ENCODE assay signal across 10 mouse cellular contexts in genomic region chr15:89241025-89241424, GRCm38 (mm10). TPM values are rescaled to one million over a fixed set of nuclear protein-coding genes. Genes with fewer than 3 reads are reported as not detected.
DNase-seq lines count a peak whose midpoint lies in the region; ATAC-seq and TF ChIP-seq lines count a peak whose summit lies in the region.
"Had no signal": no experiment of that assay in that cellular context is flagged by ENCODE, and none has a peak within 500 bp of the region (broad histone marks: within the 10 kb centered on the region; RNA-seq: fewer than 3 reads in every experiment).

No protein-coding gene starts in this region.

- H3K9ac ChIP-seq in midbrain, postnatal 0 days (replicated peaks; ENCODE audit: low read length, poor library complexity, severe bottlenecking): no peak overlapping the region
- H3K9ac ChIP-seq in midbrain, embryonic 14.5 days (replicated peaks; ENCODE audit: low read length): no peak overlapping the region
- H3K9ac ChIP-seq: limb, embryonic 13.5 days had no signal

- TF ChIP-seq CTCF in kidney, adult 2 months (conservative IDR thresholded peaks at IDR 0.05; ENCODE audit: insufficient read depth, insufficient read length, low read depth, low read length): no peak
- peak; percentile 52 for TF ChIP-seq CTCF in midbrain, postnatal 0 days (IDR thresholded peaks at IDR 0.05)

- H3K36me3 ChIP-seq in kidney, adult 2 months (ENCODE audit: control insufficient read depth, insufficient read depth, low read length): no peaks in the 10 kb centered on the region; the same call in 1 of the 2 replicates
- peaks cover 12% of the 10 kb centered on the region; the same call in 1 of the 2 replicates for H3K36me3 ChIP-seq in midbrain, postnatal 0 days (ENCODE audit: insufficient read depth, low read length)
- H3K36me3 ChIP-seq in midbrain, embryonic 14.5 days (ENCODE audit: control insufficient read depth, insufficient read depth, low read length): peaks cover 40% of the 10 kb centered on the region
- peaks cover 4% of the 10 kb centered on the region; the same call in 1 of the 2 replicates for H3K36me3 ChIP-seq in splenic B cell, adult 2 months (ENCODE audit: control insufficient read depth, insufficient read depth, low read length, poor library complexity, severe bottlenecking)

- no peak overlapping the region for H3K27ac ChIP-seq in kidney, adult 2 months (ENCODE audit: insufficient read depth, low read depth, low read length)
- no peak overlapping the region for H3K27ac ChIP-seq in midbrain, postnatal 0 days (ENCODE audit: low read depth, low read length)
- no peak overlapping the region for H3K27ac ChIP-seq in midbrain, embryonic 14.5 days (replicated peaks; ENCODE audit: low read depth, low read length)
- H3K27ac ChIP-seq: limb, embryonic 13.5 days had no signal

- H3K4me2 ChIP-seq in midbrain, postnatal 0 days (ENCODE audit: low read depth, low read length, poor library complexity, severe bottlenecking): no peak overlapping the region
- H3K4me2 ChIP-seq in midbrain, embryonic 14.5 days (ENCODE audit: low read length): no peak overlapping the region
- H3K4me2 ChIP-seq: limb, embryonic 13.5 days had no signal

- no peak for ATAC-seq in midbrain, postnatal 0 days (ENCODE audit: low FRiP score)
- ATAC-seq in midbrain, embryonic 14.5 days (ENCODE audit: low FRiP score, low TSS enrichment): no peak

- WGBS in kidney, adult 2 months: 77% methylated on average over 2 of the region's 2 CpGs
- WGBS in midbrain, postnatal 0 days: 67% methylated on average over 2 of the region's 2 CpGs
- WGBS in midbrain, embryonic 14.5 days: 76% methylated on average over 2 of the region's 2 CpGs

- no peak overlapping the region for H3K4me3 ChIP-seq in kidney, adult 2 months (ENCODE audit: insufficient read depth, low read depth, low read length)
- no peak overlapping the region for H3K4me3 ChIP-seq in midbrain, postnatal 0 days (ENCODE audit: low read depth, low read length)
- no peak overlapping the region for H3K4me3 ChIP-seq in midbrain, embryonic 14.5 days (replicated peaks; ENCODE audit: low read depth, low read length)
- H3K4me3 ChIP-seq: limb, embryonic 13.5 days had no signal

- peak; percentile 12 for DNase-seq in kidney, adult 2 months
- no peak for DNase-seq in kidney, postnatal 14 days
- DNase-seq in midbrain, postnatal 0 days (ENCODE audit: low spot score): no peak
- no peak for DNase-seq in midbrain, embryonic 14.5 days
- peak; percentile 17 for DNase-seq in R1 (ENCODE audit: low read depth, low spot score)
- DNase-seq in splenic B cell, adult 2 months (ENCODE audit: low read depth, low spot score): peak; percentile 48
- no peak for DNase-seq in adrenal gland, adult 2 months
- DNase-seq in adrenal gland, postnatal 10 days: no peak
- DNase-seq: cerebellum, adult 9-11 months had no signal

- TF ChIP-seq POLR2A in kidney, adult 2 months (IDR thresholded peaks at IDR 0.05; ENCODE audit: low read depth, low read length): no peak

- H3K27me3 ChIP-seq in kidney, adult 2 months (replicated peaks; ENCODE audit: control insufficient read depth, insufficient read depth, low read length): no peaks in the 10 kb centered on the region
- H3K27me3 ChIP-seq in midbrain, postnatal 0 days (ENCODE audit: insufficient read depth, low read length): no peaks in the 10 kb centered on the region
- no peaks in the 10 kb centered on the region for H3K27me3 ChIP-seq in midbrain, embryonic 14.5 days (ENCODE audit: control insufficient read depth, insufficient read depth, low read length)
- no peaks in the 10 kb centered on the region for H3K27me3 ChIP-seq in splenic B cell, adult 2 months (ENCODE audit: control insufficient read depth, insufficient read depth, low read length, poor library complexity, severe bottlenecking)
- H3K27me3 ChIP-seq: limb, embryonic 13.5 days had no signal

- no peaks in the 10 kb centered on the region for H3K9me3 ChIP-seq in midbrain, postnatal 0 days (ENCODE audit: low read length)
- no peaks in the 10 kb centered on the region for H3K9me3 ChIP-seq in midbrain, embryonic 14.5 days (ENCODE audit: control insufficient read depth, low read length)
- H3K9me3 ChIP-seq: limb, embryonic 13.5 days had no signal

- H3K4me1 ChIP-seq in kidney, adult 2 months (ENCODE audit: control insufficient read depth, insufficient read depth, low read length): no peaks in the 10 kb centered on the region
- no peaks in the 10 kb centered on the region for H3K4me1 ChIP-seq in midbrain, postnatal 0 days (ENCODE audit: insufficient read depth, low read length)
- H3K4me1 ChIP-seq in midbrain, embryonic 14.5 days (ENCODE audit: control insufficient read depth, insufficient read depth, low read length): no peaks in the 10 kb centered on the region
- H3K4me1 ChIP-seq: limb, embryonic 13.5 days had no signal

RNA-seq across cellular contexts. Expression of gene Ppp6r2, which starts 29.7 kb away (rescaled TPM):
- 85.0 and 148 TPM in 2 replicates for polyA plus RNA-seq in kidney, adult 2 months (2012; rRNA removed)
- total RNA-seq in midbrain, postnatal 0 days (2014; rRNA removed): 225 and 315 TPM in 2 replicates
- 76.5 and 87.1 TPM in 2 replicates for polyA plus RNA-seq in midbrain, postnatal 0 days (2015; fragmentation: Nextera tagmentation; extraction: Ambion mirVana)
- 88.6 and 90.0 TPM in 2 replicates for polyA plus RNA-seq in midbrain, embryonic 14.5 days (2014; fragmentation: Nextera tagmentation; extraction: Ambion mirVana)
- 10 to 100 TPM; 38.6 to 54.4 TPM for total RNA-seq in adrenal gland, adult 2 months (2021)
- 565 and 749 TPM in 2 replicates for polyA plus RNA-seq in adrenal gland, adult 2 months (2012; rRNA removed)
- total RNA-seq in adrenal gland, postnatal 10 days (2021): 10 to 100 TPM; 41.8 to 52.0 TPM

RNA-seq across cellular contexts. Expression of gene Dennd6b, which starts 44.7 kb away (rescaled TPM):
- 11.2 and 15.0 TPM in 2 replicates for polyA plus RNA-seq in kidney, adult 2 months (2012; rRNA removed)
- 98.8 and 115 TPM in 2 replicates for total RNA-seq in midbrain, postnatal 0 days (2014; rRNA removed)
- 88.2 and 88.3 TPM in 2 replicates for polyA plus RNA-seq in midbrain, postnatal 0 days (2015; fragmentation: Nextera tagmentation; extraction: Ambion mirVana)
- 85.2 and 117 TPM in 2 replicates for polyA plus RNA-seq in midbrain, embryonic 14.5 days (2014; fragmentation: Nextera tagmentation; extraction: Ambion mirVana)
- total RNA-seq in adrenal gland, adult 2 months (2021): 1 to 10 TPM; 5.2 to 5.7 TPM
- 24.0 and 24.9 TPM in 2 replicates for polyA plus RNA-seq in adrenal gland, adult 2 months (2012; rRNA removed)
- total RNA-seq in adrenal gland, postnatal 10 days (2021): 1 to 10 TPM; 4.7 to 7.4 TPM

Comparison
In these comparisons a context has a peak if more than half of its experiments do, and no peak if none do; other contexts are left out.
1. DNase-seq: peak in kidney, adult 2 months (single experiment), R1 (single experiment) and splenic B cell, adult 2 months (single experiment); none in kidney, postnatal 14 days (single experiment), midbrain, postnatal 0 days (single experiment), midbrain, embryonic 14.5 days (single experiment), adrenal gland, adult 2 months (single experiment) and adrenal gland, postnatal 10 days (single experiment).